Mouse (Mus musculus) olfactory bulb, adult 2 months (tissue): ENCODE results near the gene Zfp969. TPM values are rescaled to one million over a fixed set of nuclear protein-coding genes. Genes with fewer than 3 reads are reported as not detected.
"Not testable (repeated sequence)": the region's sequence is repeated elsewhere in the genome, so short reads cannot be mapped to it uniquely, and the experiment has no call there.

Experiments used
- H3K27ac ChIP-seq: fragments of 200-500 bp; 2 replicates; pipeline ENCODE4 v1.5.1; 2012; ENCODE audit warnings: low read depth, low read length; ENCODE audit not compliant: insufficient read depth
- H3K4me1 ChIP-seq: fragments of 200-500 bp; 2 replicates; pipeline ENCODE4 v1.6.1; 2012; ENCODE audit warnings: low read length; ENCODE audit not compliant: control insufficient read depth, insufficient read depth
- H3K4me3 ChIP-seq: fragments of 200-500 bp; 2 replicates; pipeline ENCODE4 v1.5.1; 2012; ENCODE audit warnings: mild to moderate bottlenecking, low read depth, low read length, moderate library complexity; ENCODE audit not compliant: insufficient read depth
- WGBS: fragments of 180-500 bp; shearing (Covaris S2); methylation state at CpG from one replicate; pipeline ENCODE4 v1.1.7; 2018; 5-methylcytosine and 5-hydroxymethylcytosine counted together
- polyA plus RNA-seq: library from polyadenylated mRNA; stranded (reverse); fragments of >200 nt; gene quantifications from 2 replicates; pipeline ENCODE4 v1.2.4, GENCODE M21; 2012; ENCODE audit warnings: low replicate concordance; ENCODE audit not compliant: missing spikeins, insufficient read depth, insufficient read length

Zfp969 gene
- polyA plus RNA-seq = not detected in 2 replicates

GRCm38 (mm10) chr2:175703546-175703945 is at the start of gene Zfp969:
Gene Zfp969, minus strand, starts transcription at chr2:175703646.
- H3K27ac ChIP-seq, H3K4me1 ChIP-seq, H3K4me3 ChIP-seq: not testable (repeated sequence)
- no CpG with 5 or more reads among the region's 9 CpGs for WGBS

- no CpG with 5 or more reads among the region's 2 CpGs for WGBS
- H3K4me1 ChIP-seq, H3K27ac ChIP-seq, H3K4me3 ChIP-seq: not testable (repeated sequence)
Measured at GRCm38 (mm10) chr2:175741237-175741636, 37.8 kb upstream of the Zfp969 start, which contains the start of gene Gm2007. Gene Gm2007, plus strand, starts transcription at chr2:175741537.

- H3K4me1 ChIP-seq = not testable (repeated sequence)
Measured at GRCm38 (mm10) chr2:175643678-175644077, 59.8 kb downstream of the Zfp969 start, which contains the start of gene Gm11007. Gene Gm11007, plus strand, starts transcription at chr2:175643978.

More at GRCm38 (mm10) chr2:175643678-175644077, 59.8 kb downstream of the Zfp969 start, which contains the start of gene Gm11007:
- WGBS = no CpG with 5 or more reads among the region's 2 CpGs
- not testable (repeated sequence) for H3K27ac ChIP-seq, H3K4me3 ChIP-seq

Other genes starting within 250 kb of the Zfp969 start
- not detected in 2 replicates for gene Zfp965, start 233.7 kb downstream of the Zfp969 start, polyA plus RNA-seq
- gene Gm11007, start 59.7 kb downstream of the Zfp969 start, polyA plus RNA-seq = not detected in 2 replicates
- not detected in 2 replicates for gene Gm2007, start 37.9 kb upstream of the Zfp969 start, polyA plus RNA-seq
- gene Gm14288, start 97.4 kb upstream of the Zfp969 start, polyA plus RNA-seq = not detected in 2 replicates
- gene Gm6710, start 165.6 kb upstream of the Zfp969 start, polyA plus RNA-seq = not detected in 2 replicates
- not detected in 2 replicates for gene Zfp966, start 227.5 kb upstream of the Zfp969 start, polyA plus RNA-seq